Mouse (Mus musculus) left cerebral cortex, adult 9 months (tissue): ENCODE data around the gene Olfr195.
"Not testable (repeated sequence)": the region's sequence is repeated elsewhere in the genome, so short reads cannot be mapped to it uniquely, and the experiment has no call there.

ENCODE experiments used
- DNase-seq, 2 experiments: peaks; one replicate each; pipeline ENCODE4 v3.0.0; 2022; ENCODE audit warnings: low spot score in 2 of 2

The Olfr195 gene

DNA sequence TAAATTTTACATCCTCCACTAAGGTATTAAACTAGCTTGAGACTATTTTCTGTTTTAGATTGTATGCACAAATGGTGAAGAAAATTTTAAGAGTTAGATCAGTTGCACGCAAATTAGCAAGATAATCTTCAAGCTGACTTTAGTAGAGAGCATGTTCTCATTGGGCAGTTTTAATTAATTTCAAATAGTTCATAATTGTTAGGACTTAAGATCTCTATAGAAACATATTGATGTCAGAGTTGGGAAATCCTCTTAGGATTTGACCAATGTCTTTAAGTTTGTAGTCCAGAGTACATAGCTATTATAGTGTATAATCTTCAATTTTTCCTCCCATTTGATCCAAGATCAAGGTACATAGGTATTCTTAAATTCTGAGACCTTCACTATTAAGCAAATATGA is at the start of gene Olfr195:
Olfr195 (plus strand) TSS at position 301 of the 400 bp plus-strand sequence.
- DNase-seq = no peak

DNA sequence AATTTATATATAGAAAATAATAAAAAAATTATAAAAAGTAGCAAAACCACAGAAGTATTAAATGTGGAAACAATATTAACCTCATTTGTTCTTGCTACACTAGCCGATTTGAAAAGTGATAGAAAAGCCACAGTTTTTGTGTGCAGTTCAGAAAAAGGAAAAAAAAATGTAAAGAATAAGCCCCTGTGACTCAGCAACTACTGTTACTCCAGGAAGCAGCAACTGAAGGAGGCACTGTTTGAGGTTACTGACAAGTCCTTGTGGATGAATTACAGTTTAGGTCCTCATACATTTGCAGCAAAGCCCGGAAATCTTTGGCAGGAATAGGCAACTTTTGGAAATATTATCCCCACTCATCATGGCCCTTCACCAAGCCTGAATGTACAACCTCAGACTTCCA is 41.5 kb upstream of the Olfr195 start:
- DNase-seq = no peak

GRCm38 (mm10) chr16:59108522-59108921 is 38.3 kb upstream of the Olfr195 start:
- not testable (repeated sequence) for DNase-seq

- DNase-seq = no peak
These were observed 35.1 kb upstream of the Olfr195 start, which contains the start of gene Olfr193 for GRCm38 (mm10) chr16:59111781-59112180. TSS of gene Olfr193 (minus strand) at chr16:59111881.

DNA sequence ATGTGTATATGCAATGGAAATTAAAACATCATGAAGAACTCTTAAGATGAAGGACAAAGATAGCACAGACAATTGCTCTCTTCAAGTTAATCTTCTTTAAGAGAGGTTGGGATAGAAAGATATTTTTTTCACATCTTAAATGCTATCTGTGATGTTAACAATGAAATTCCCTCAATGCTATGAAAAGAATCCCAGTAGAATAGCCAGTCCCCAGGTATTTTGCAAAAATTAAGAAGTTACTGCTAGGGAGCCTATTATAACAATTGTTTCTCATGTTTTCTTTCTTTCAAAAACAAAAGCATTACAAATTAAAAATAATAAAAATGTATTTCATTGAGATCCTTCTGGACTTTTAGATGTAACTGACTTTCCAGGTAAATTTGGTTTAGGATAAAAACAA is 25.9 kb upstream of the Olfr195 start, which contains the start of gene Olfr194:
Olfr194 (minus strand) TSS at position 101 of the 400 bp plus-strand sequence.
- DNase-seq = no peak

DNA sequence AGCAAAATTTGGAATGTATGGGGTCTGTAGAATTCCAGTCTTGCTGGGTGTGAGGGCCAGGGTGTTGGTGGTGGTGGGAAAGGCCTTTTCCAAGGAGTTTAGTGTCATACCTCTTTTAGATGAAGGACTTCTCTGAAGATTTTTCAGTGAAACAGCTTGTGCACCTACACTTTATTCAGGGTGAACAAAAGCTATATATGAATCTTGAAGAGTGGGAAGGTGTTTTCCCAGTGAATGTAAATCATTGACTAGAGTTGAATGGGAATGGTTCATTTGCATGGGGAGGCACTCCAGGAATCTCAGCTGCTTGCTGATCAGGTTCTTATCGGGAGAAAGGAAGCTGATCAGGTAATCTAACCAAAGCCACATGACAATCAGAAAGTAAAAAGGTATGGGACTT is 16.1 kb upstream of the Olfr195 start:
- DNase-seq = peak in 1 of 2 experiments; percentile 15

- no peak for DNase-seq
These were observed 5.7 kb upstream of the Olfr195 start for GRCm38 (mm10) chr16:59141105-59141504.

GRCm38 (mm10) chr16:59151996-59152395 is 5.2 kb downstream of the Olfr195 start:
- no peak for DNase-seq

GRCm38 (mm10) chr16:59170354-59170753 is 23.5 kb downstream of the Olfr195 start, which contains the start of gene Olfr196:
TSS of gene Olfr196 (minus strand) at chr16:59170454.
- no peak for DNase-seq
